Mouse (Mus musculus): ENCODE data around the gene Cyp4f39.

GRCm38 (mm10) chr17:32420781-32421180 is 31.7 kb upstream of the Cyp4f39 start:
- TF ChIP-seq CTCF (conservative IDR thresholded peaks at IDR 0.05; ENCODE audit: low read length): no peak
- no peak for TF ChIP-seq NANOG (IDR thresholded peaks at IDR 0.05; ENCODE audit: borderline replicate concordance, low read length)
- TF ChIP-seq POU5F1 (IDR thresholded peaks at IDR 0.05; ENCODE audit: borderline replicate concordance, low read length): no peak
